Mouse (Mus musculus) erythroblast, embryonic 14.5 days (primary cell): ENCODE data around the gene Tmem185b. TPM values are rescaled to one million over a fixed set of nuclear protein-coding genes. Genes with fewer than 3 reads are reported as not detected.

Source experiments
- H3K27me3 ChIP-seq: 2 replicates; pipeline ENCODE4 v1.6.1; 2012; ENCODE audit warnings: inconsistent platforms; ENCODE audit not compliant: control insufficient read depth
- H3K36me3 ChIP-seq: 2 replicates; pipeline ENCODE4 v1.6.1; 2012; ENCODE audit warnings: mild to moderate bottlenecking, inconsistent platforms; ENCODE audit not compliant: control insufficient read depth
- H3K4me1 ChIP-seq: 2 replicates; pipeline ENCODE4 v1.6.1; 2012; ENCODE audit warnings: inconsistent platforms; ENCODE audit not compliant: control insufficient read depth
- H3K4me3 ChIP-seq: replicated peaks from 2 replicates; pipeline ENCODE3; 2012; ENCODE audit warnings: moderate library complexity, mild to moderate bottlenecking, inconsistent platforms
- H3K9me3 ChIP-seq: 2 replicates; pipeline ENCODE4 v1.6.1; 2012; ENCODE audit warnings: low read length, inconsistent platforms, mixed read lengths; ENCODE audit not compliant: control insufficient read depth
- GATA1 ChIP-seq: IDR thresholded peaks from 2 replicates; pipeline ENCODE4 v1.6.1; 2012; ENCODE audit warnings: low read length, inconsistent platforms, mixed read lengths
- TAL1 ChIP-seq: IDR thresholded peaks from 3 replicates; pipeline ENCODE4 v1.6.1; 2012; ENCODE audit warnings: low read length, inconsistent platforms, mixed read lengths
- polyA plus RNA-seq: library from polyadenylated mRNA; stranded (reverse); fragments of >175 nt; gene quantifications from 2 replicates; pipeline ENCODE4 v1.2.3, GENCODE M21; 2012

The Tmem185b gene
- polyA plus RNA-seq, 1 experiment = 0.42 TPM

DNA sequence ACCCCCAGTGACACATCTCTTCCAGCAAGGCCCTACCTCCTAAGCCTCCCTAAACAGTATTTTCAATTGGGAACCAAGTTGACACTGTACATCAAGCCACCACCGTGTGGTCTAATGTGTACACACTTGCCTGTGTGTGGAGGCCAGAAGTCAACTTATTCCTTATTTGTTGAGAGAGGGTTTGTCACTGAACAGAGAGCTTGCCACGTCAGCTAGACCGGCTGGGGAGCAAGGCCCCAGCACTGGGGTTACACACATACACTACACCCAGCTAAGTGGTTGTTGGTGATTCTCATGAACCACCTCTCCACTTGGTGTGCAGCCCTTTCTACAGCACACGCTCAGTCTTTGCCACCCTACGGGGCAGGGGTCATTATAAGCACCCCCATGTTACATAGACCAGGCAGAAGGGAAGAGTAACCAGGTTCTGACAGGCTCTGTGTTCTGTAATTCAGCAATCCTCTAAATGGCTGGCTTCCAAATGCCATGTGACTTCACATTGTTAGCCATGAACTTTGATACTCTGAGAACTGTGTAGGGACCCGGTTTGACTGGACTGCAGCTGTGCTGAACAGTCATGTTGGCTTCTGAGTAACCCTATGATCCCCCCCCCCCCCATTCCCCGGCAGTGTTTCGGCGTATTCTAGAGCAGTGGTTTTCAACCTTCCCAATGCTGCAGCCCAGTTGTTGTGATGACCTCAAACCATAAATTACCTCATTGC lies 15.0 kb downstream of the Tmem185b start:
- no peaks in the 10 kb centered on the region for H3K27me3 ChIP-seq
- H3K36me3 ChIP-seq = peaks cover 3% of the 10 kb centered on the region
- no peak for TF ChIP-seq TAL1
- TF ChIP-seq GATA1 = no peak
- no peaks in the 10 kb centered on the region for H3K9me3 ChIP-seq
- no peak overlapping the region for H3K4me3 ChIP-seq
- H3K4me1 ChIP-seq = peaks cover 27% of the 10 kb centered on the region

DNA sequence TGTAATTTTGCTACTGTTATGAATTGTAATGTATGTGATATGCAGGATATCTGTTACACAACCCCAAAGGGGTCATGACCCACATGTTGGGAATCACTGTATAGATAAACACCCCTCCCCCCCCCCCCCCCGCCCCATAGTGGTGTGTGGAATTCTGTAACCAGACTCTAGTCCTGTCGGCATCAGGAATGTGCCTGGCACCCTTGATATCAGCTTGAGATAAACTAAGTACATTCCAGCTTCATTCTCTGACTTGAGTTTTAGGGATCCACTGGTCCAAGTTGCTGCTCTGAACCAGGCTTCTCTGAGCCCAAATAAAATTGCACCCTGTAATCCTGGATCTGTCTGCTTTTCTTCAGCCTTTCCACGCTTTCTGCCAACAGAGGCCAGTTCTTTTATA lies 15.6 kb downstream of the Tmem185b start:
- H3K4me1 ChIP-seq = peaks cover 29% of the 10 kb centered on the region
- no peak overlapping the region for H3K4me3 ChIP-seq
- TF ChIP-seq GATA1 (no peak), TAL1 (no peak)
- peaks cover 3% of the 10 kb centered on the region for H3K36me3 ChIP-seq
- no peaks in the 10 kb centered on the region for H3K27me3 ChIP-seq
- H3K9me3 ChIP-seq = no peaks in the 10 kb centered on the region

DNA sequence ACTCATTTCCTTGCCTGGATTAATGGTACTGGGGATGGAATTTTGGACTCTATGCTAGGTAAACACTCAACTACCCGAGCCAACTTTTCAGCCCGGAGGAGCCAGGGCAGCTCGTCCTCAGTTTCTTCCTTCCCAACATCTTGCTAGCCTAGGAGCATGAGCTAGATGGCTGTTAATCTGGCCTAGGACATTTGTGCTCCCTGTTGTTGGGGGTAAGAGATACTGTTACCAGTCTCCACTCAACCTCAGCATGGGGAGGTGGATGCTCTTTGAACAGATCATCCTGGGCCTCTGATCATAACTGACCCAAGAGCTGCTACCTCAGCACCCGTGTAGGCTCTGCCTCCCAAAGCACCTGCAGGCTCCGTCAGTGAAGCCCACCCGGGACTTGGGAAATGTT lies 17.4 kb downstream of the Tmem185b start:
- peaks cover 7% of the 10 kb centered on the region for H3K36me3 ChIP-seq
- H3K4me1 ChIP-seq = peaks cover 29% of the 10 kb centered on the region
- no peak for TF ChIP-seq GATA1
- no peak for TF ChIP-seq TAL1
- no peak overlapping the region for H3K4me3 ChIP-seq
- no peaks in the 10 kb centered on the region for H3K9me3 ChIP-seq
- H3K27me3 ChIP-seq = no peaks in the 10 kb centered on the region

DNA sequence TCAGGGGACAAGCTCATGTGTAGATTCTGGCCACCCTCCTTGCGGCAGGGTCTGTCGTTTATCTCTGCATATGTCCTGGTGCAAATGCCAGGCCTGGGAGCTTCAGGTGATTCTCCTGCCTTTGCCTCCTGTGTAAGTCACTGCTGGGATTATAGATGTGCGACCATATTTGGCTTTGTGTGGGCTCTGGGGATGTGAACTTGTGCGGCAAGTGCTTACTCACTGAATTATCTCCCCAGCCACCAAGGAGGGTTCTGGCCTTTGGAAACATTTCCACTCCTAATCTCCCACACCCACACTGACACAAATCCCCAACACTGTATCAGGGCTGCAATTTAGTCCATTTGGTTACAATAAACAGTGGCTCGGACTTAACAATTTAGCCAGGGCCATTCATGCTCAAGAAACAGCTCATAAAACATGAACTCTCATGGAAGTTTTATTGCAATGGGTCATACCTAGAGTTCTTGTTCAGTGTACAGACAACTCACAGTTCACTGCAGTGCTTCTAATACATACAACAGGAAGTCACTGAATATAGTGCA lies 18.7 kb downstream of the Tmem185b start:
- H3K4me3 ChIP-seq = no peak overlapping the region
- peaks cover 7% of the 10 kb centered on the region for H3K36me3 ChIP-seq
- TF ChIP-seq TAL1 (no peak), GATA1 (no peak)
- no peaks in the 10 kb centered on the region for H3K27me3 ChIP-seq
- no peaks in the 10 kb centered on the region for H3K9me3 ChIP-seq
- peaks cover 29% of the 10 kb centered on the region for H3K4me1 ChIP-seq

DNA sequence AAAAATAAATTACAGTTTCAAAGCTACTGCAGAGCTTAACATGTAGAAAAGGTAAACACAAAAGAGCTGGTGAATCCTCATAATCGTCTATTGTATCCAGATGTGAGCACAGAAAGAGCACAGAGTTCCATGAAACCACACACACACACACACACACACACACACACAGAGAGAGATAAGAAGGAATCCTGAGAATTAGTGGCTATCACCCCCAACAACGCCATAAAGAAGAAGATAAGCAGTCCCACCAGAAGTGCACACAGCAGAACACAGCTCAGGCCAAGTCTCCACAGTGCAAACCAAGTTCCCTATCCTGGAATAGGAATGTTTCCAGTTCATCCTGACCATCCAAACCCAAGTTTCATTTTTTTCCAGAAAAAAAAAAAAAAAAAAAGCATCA lies 19.2 kb downstream of the Tmem185b start:
- TF ChIP-seq GATA1 = no peak
- no peak for TF ChIP-seq TAL1
- Histone ChIP-seq H3K4me1 (peaks cover 29% of the 10 kb centered on the region), H3K27me3 (no peaks in the 10 kb centered on the region), H3K4me3 (no peak overlapping the region), H3K36me3 (peaks cover 11% of the 10 kb centered on the region), H3K9me3 (no peaks in the 10 kb centered on the region)

DNA sequence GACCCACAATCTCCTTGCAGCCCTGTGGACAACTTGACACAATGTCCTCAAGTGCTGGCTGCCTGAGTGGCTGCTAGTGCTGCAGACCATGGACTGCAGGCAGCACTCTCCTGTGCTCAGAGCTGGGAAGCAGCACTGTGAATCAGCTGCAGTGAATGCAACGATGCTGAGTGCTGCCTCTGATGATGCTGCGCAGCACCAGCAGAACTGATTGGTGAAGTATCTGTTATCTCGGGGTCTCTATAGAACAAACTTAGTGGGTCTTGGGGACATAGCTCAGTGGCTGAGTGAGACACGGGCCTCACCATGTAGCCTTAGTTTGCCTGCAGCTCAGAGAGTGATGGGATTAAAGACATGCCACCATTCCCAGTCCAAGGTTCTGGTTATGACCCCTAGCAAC lies 19.7 kb downstream of the Tmem185b start:
- H3K27me3 ChIP-seq = no peaks in the 10 kb centered on the region
- peaks cover 11% of the 10 kb centered on the region for H3K36me3 ChIP-seq
- no peak overlapping the region for H3K4me3 ChIP-seq
- TF ChIP-seq GATA1 = no peak
- no peak for TF ChIP-seq TAL1
- no peaks in the 10 kb centered on the region for H3K9me3 ChIP-seq
- peaks cover 29% of the 10 kb centered on the region for H3K4me1 ChIP-seq

DNA sequence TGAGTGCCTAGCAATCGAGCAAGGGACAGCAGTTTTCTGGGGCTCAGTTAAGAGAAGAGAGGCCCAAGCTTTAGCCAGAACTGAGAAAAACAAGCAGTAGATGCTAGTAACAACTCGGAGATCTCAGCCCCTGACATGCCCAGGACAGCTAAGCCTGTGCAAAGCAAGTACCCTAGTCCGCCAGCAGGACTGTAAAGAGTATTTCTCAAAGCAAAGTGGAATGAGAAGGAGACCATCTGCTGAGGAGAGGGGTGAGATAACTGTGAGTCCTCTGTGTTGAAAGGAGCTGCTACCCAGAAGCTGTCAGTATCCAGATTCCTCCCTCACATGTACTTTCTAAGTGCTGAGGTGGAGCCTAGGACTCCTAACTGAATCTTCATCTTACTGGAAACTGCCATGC lies 20.5 kb downstream of the Tmem185b start:
- no peak for TF ChIP-seq GATA1
- TF ChIP-seq TAL1 = no peak
- H3K9me3 ChIP-seq = no peaks in the 10 kb centered on the region
- peaks cover 29% of the 10 kb centered on the region for H3K4me1 ChIP-seq
- peaks cover 11% of the 10 kb centered on the region for H3K36me3 ChIP-seq
- no peaks in the 10 kb centered on the region for H3K27me3 ChIP-seq
- H3K4me3 ChIP-seq = no peak overlapping the region

DNA sequence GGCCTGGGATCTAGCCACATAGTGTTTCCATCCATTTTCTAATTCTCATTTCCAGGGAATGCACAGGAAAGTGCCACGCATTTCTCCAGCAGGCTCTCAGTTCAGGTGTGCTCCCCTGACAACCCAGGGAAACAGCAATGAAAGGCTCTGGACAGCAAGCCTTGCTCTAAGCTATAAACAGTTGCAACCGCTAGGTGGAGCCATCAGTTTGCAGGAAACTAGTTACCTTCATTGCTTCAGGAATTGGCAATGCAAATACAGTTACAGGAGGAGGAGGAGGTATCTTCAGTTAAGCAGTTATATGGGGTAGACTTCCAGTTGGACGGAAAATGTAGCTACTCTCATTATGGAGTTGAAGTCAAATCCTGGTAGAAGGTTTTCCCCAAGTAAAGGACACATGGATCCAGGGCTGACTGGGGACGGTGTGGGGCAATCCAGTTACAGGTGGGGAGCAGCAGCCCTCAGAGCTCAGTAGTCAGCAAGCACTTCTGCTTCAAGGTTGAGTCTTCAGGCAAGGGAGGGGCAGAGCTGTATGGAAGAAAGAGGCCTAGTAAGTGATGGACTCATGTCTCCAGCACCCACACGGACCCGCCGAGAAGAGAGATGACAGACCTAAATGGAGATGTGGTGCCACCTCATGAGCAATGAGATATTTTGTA lies 22.8 kb downstream of the Tmem185b start:
- Histone ChIP-seq H3K9me3 (no peaks in the 10 kb centered on the region), H3K4me1 (peaks cover 23% of the 10 kb centered on the region), H3K4me3 (no peak overlapping the region), H3K36me3 (peaks cover 11% of the 10 kb centered on the region), H3K27me3 (no peaks in the 10 kb centered on the region)
- no peak for TF ChIP-seq GATA1
- TF ChIP-seq TAL1 = no peak

DNA sequence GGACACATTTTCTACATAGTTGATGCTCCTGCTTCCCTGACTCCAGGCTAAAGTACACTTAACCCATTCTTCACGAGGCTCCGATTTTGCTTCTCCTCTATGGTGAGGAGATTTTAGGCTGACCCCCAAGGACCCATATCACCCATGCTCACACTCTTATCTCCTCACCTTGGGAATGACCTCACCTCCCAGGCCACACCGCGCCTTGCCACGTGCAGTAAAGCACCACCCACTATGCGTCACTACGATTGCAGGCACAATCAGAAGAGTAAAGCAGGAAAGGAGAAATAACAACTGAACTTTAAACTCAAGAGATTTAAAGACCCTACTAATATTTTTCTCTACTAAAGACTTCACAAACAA lies 23.3 kb downstream of the Tmem185b start:
- no peak for TF ChIP-seq GATA1
- no peak for TF ChIP-seq TAL1
- peaks cover 11% of the 10 kb centered on the region for H3K36me3 ChIP-seq
- peaks cover 19% of the 10 kb centered on the region for H3K4me1 ChIP-seq
- H3K27me3 ChIP-seq = no peaks in the 10 kb centered on the region
- no peak overlapping the region for H3K4me3 ChIP-seq
- H3K9me3 ChIP-seq = no peaks in the 10 kb centered on the region

DNA sequence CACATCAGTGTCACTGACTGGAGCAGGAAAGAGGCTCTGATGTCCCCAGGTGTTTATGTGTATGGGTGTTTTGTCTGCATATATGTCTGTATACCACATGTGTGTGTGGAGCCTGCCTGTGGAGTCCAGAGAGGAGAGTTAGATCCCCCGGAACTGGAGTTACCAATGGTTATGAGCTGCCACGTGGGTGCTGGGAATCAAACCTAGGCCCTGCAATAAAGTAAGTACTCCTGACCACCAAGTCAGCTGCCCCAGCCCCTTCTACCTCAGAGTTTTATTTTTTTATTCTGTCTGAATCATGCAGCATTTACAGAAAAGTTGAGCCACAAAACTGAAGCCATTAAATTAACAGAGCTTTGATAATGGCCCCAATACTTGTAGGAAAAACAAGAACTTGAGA lies 24.1 kb downstream of the Tmem185b start:
- no peak for TF ChIP-seq TAL1
- TF ChIP-seq GATA1 = no peak
- no peak overlapping the region for H3K4me3 ChIP-seq
- peaks cover 12% of the 10 kb centered on the region for H3K4me1 ChIP-seq
- H3K36me3 ChIP-seq = peaks cover 13% of the 10 kb centered on the region
- H3K27me3 ChIP-seq = no peaks in the 10 kb centered on the region
- no peaks in the 10 kb centered on the region for H3K9me3 ChIP-seq
